Mouse (Mus musculus) cerebellum, adult 2 months (tissue): ENCODE data around the gene Tmem177. TPM values are rescaled to one million over a fixed set of nuclear protein-coding genes. Genes with fewer than 3 reads are reported as not detected.
A peak's percentile ranks its signal among the peaks of the same experiment; 100 is the strongest.

ENCODE experiments used
- DNase-seq, 2 experiments: peaks; one replicate each; pipeline ENCODE4 v3.0.0; 2021
- H3K27ac ChIP-seq: fragments of 200-500 bp; 2 replicates; pipeline ENCODE4 v1.5.1; 2012; ENCODE audit warnings: low read length, control low read depth, inconsistent platforms; ENCODE audit not compliant: insufficient read depth
- H3K27me3 ChIP-seq: fragments of 200-500 bp; 2 replicates; pipeline ENCODE4 v1.6.1; 2012; ENCODE audit warnings: inconsistent platforms, mild to moderate bottlenecking, low read length, moderate library complexity; ENCODE audit not compliant: control insufficient read depth, insufficient read depth
- H3K4me1 ChIP-seq: fragments of 200-500 bp; 2 replicates; pipeline ENCODE4 v1.6.1; 2011; ENCODE audit warnings: low read length; ENCODE audit not compliant: control insufficient read depth, insufficient read depth
- H3K4me3 ChIP-seq: fragments of 200-500 bp; replicated peaks from 2 replicates; pipeline ENCODE3; 2011; ENCODE audit warnings: mild to moderate bottlenecking, low read depth, low read length, control low read depth; ENCODE audit not compliant: insufficient read depth
- CTCF ChIP-seq: fragments of 200-500 bp; IDR thresholded peaks from 2 replicates; pipeline ENCODE4 v1.5.1; 2011; ENCODE audit warnings: low read depth, mild to moderate bottlenecking, control low read depth, low read length, moderate library complexity, borderline replicate concordance; ENCODE audit not compliant: insufficient read depth
- POLR2A ChIP-seq: fragments of 200-500 bp; IDR thresholded peaks from 2 replicates; pipeline ENCODE4 v1.6.1; 2011; ENCODE audit warnings: low read length, control low read depth, borderline replicate concordance; ENCODE audit not compliant: insufficient read depth
- WGBS: fragments of 180-500 bp; shearing (Covaris S2); methylation state at CpG from one replicate; pipeline ENCODE4 v1.1.7; 2018; 5-methylcytosine and 5-hydroxymethylcytosine counted together
- polyA plus RNA-seq: library from polyadenylated mRNA; depleted of rRNA; stranded (reverse); fragments of >200 nt; gene quantifications from 2 replicates; pipeline ENCODE4 v1.2.3, GENCODE M21; 2012; rRNA removed

The Tmem177 gene
- polyA plus RNA-seq, 1 experiment = 7.4 TPM

GRCm38 (mm10) chr1:119884272-119884671, 28.7 kb downstream of the Tmem177 start:
- TF ChIP-seq POLR2A (no peak), CTCF (no peak)
- Histone ChIP-seq H3K4me3 (no peak overlapping the region), H3K4me1 (peaks cover 3% of the 10 kb centered on the region; the same call in 1 of the 2 replicates), H3K27ac (no peak overlapping the region), H3K27me3 (no peaks in the 10 kb centered on the region)
- WGBS = 11% methylated on average over 3 of the region's 3 CpGs
- peak in 1 of 2 experiments; percentile 47 for DNase-seq

GRCm38 (mm10) chr1:119878909-119879308, 34.1 kb downstream of the Tmem177 start:
- Histone ChIP-seq H3K4me3 (no peak overlapping the region), H3K27ac (no peak overlapping the region), H3K4me1 (no peaks in the 10 kb centered on the region), H3K27me3 (no peaks in the 10 kb centered on the region; the same call in 1 of the 2 replicates)
- WGBS = 29% methylated on average over 7 of the region's 7 CpGs
- DNase-seq = peak in 1 of 2 experiments; percentile 55
- TF ChIP-seq CTCF = no peak
- no peak for TF ChIP-seq POLR2A

GRCm38 (mm10) chr1:119877469-119877868, 35.5 kb downstream of the Tmem177 start:
- H3K4me1 ChIP-seq = no peaks in the 10 kb centered on the region
- H3K27me3 ChIP-seq = no peaks in the 10 kb centered on the region; the same call in 1 of the 2 replicates
- WGBS = 97% methylated on average over 4 of the region's 4 CpGs
- no peak overlapping the region for H3K4me3 ChIP-seq
- DNase-seq = no peak
- TF ChIP-seq CTCF = no peak
- no peak for TF ChIP-seq POLR2A
- H3K27ac ChIP-seq = no peak overlapping the region

GRCm38 (mm10) chr1:119868395-119869161, 44.4 kb downstream of the Tmem177 start:
- TF ChIP-seq POLR2A (no peak), CTCF (no peak)
- 53% methylated on average over 13 of the region's 13 CpGs for WGBS
- no peak overlapping the region for H3K27ac ChIP-seq
- H3K27me3 ChIP-seq = no peaks in the 10 kb centered on the region
- H3K4me3 ChIP-seq = no peak overlapping the region
- DNase-seq = no peak
- H3K4me1 ChIP-seq = no peaks in the 10 kb centered on the region

- Histone ChIP-seq H3K27ac (no peak overlapping the region), H3K27me3 (no peaks in the 10 kb centered on the region), H3K4me1 (no peaks in the 10 kb centered on the region), H3K4me3 (no peak overlapping the region)
- TF ChIP-seq CTCF (no peak), POLR2A (no peak)
- no peak for DNase-seq
- whole genome bisulfite sequencing = 81% methylated on average over 2 of the region's 2 CpGs
Measured at GRCm38 (mm10) chr1:119867300-119867699, 45.7 kb downstream of the Tmem177 start.

- TF ChIP-seq POLR2A = no peak
- no peak for TF ChIP-seq CTCF
- Histone ChIP-seq H3K4me1 (no peaks in the 10 kb centered on the region), H3K4me3 (no peak overlapping the region), H3K27ac (no peak overlapping the region), H3K27me3 (no peaks in the 10 kb centered on the region)
- no peak for DNase-seq
- WGBS = 57% methylated on average over 6 of the region's 6 CpGs
Measured at GRCm38 (mm10) chr1:119865311-119865710, 47.7 kb downstream of the Tmem177 start.

GRCm38 (mm10) chr1:119863507-119864296, 49.3 kb downstream of the Tmem177 start:
- 39% methylated on average over 7 of the region's 7 CpGs for WGBS
- TF ChIP-seq CTCF = no peak
- TF ChIP-seq POLR2A = no peak
- H3K27ac ChIP-seq = no peak overlapping the region
- H3K27me3 ChIP-seq = no peaks in the 10 kb centered on the region
- DNase-seq = no peak
- no peaks in the 10 kb centered on the region for H3K4me1 ChIP-seq
- no peak overlapping the region for H3K4me3 ChIP-seq

- no peak overlapping the region for H3K4me3 ChIP-seq
- no peak overlapping the region for H3K27ac ChIP-seq
- H3K27me3 ChIP-seq = no peaks in the 10 kb centered on the region
- WGBS = 87% methylated on average over 5 of the region's 5 CpGs
- H3K4me1 ChIP-seq = no peaks in the 10 kb centered on the region
- no peak for TF ChIP-seq POLR2A
- TF ChIP-seq CTCF = no peak
- DNase-seq = no peak
Measured at GRCm38 (mm10) chr1:119859566-119859965, 53.4 kb downstream of the Tmem177 start.

Other genes with a start within 250 kb of the Tmem177 start
- gene Ptpn4, start 75.6 kb downstream of the Tmem177 start, polyA plus RNA-seq = 25.6 and 29.7 TPM in 2 replicates
- 0.08 and 0.14 TPM in 2 replicates for gene Cfap221, start 84.0 kb upstream of the Tmem177 start, polyA plus RNA-seq
- 0.19 and 0.25 TPM in 2 replicates for gene Sctr, start 93.7 kb upstream of the Tmem177 start, polyA plus RNA-seq
- gene Tmem37, start 160.9 kb upstream of the Tmem177 start, polyA plus RNA-seq = 1.3 and 2.2 TPM in 2 replicates
- 1,176 and 1,178 TPM in 2 replicates for gene Dbi, start 207.9 kb upstream of the Tmem177 start, polyA plus RNA-seq
- gene 3110009E18Rik, start 208.0 kb upstream of the Tmem177 start, polyA plus RNA-seq = 6.5 and 7.7 TPM in 2 replicates